Mouse (Mus musculus) embryonic fibroblast, embryonic 13.5 days (primary cell): ENCODE results near the gene Kirrel3.

ENCODE experiments used
- CTCF ChIP-seq: IDR thresholded peaks from 2 replicates; pipeline ENCODE4 v1.5.1; 2011; ENCODE audit warnings: mild to moderate bottlenecking, control low read depth, low read length, moderate library complexity, borderline replicate concordance; ENCODE audit not compliant: insufficient read depth
- POLR2A ChIP-seq: IDR thresholded peaks from 2 replicates; pipeline ENCODE4 v1.6.1; 2011; ENCODE audit warnings: low read depth, mild to moderate bottlenecking, control low read depth, low read length, moderate library complexity

DNA sequence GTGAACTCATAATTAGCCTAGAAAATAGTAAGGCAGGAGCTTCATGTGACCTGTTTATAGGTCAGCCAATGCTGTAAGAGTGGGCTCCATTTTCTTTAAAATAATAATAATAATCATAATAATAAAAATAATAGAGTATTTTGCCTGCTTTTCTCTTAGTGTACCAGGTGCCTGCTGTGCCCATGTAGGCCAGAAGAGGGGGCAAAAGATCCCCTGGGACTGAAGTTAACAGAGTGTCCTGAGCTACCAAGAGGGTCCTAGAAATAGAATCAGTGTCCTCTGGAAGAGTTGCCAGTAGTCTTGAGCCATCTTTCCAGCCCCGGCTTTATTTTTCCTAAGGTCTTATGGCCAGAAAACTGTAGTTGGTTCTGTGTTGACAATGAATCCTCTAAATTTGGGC is 174.9 kb downstream of the Kirrel3 start:
- TF ChIP-seq CTCF (no peak), POLR2A (no peak)
